Mouse (Mus musculus): ENCODE data around the gene 9130213A22Rik. TPM values are rescaled to one million over a fixed set of nuclear protein-coding genes. Genes with fewer than 3 reads are reported as not detected.

Gene 9130213A22Rik
- polyA plus RNA-seq, 1 experiment from 2014 or later: not detected

DNA sequence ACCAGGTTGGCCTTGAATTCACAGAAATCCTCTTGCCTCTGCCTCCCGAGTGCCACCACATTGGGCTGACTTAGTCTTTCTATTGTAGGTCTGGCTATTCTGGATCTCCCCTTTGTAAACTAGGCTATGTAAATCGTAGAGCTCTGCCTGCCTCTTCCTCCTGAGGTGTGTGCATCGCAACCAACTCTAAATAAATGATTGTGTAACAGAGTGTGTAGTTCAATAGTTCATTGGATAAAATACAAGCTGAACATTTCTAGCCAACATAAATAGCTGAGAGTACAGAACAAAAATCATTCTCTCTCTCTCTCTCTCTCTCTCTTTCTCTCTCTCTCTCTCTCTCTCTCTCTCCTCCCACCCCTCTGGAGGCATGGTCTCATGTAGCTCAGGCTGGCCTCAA lies 7.8 kb downstream of the 9130213A22Rik start:
- Histone ChIP-seq H3K4me2 (ENCODE audit: low read depth, low read length, severe bottlenecking) (no peak overlapping the region), H3K27ac (ENCODE audit: low read depth, low read length) (no peak overlapping the region), H3K27me3 (ENCODE audit: control insufficient read depth, insufficient read depth, low read length) (peaks cover 4% of the 10 kb centered on the region; the same call in 1 of the 2 replicates), H3K36me3 (ENCODE audit: control insufficient read depth, insufficient read depth, low read length) (no peaks in the 10 kb centered on the region), H3K9ac (ENCODE audit: low read length) (no peak overlapping the region), H3K4me1 (replicated peaks; ENCODE audit: control insufficient read depth, insufficient read depth, low read length) (peaks cover 10% of the 10 kb centered on the region), H3K4me3 (ENCODE audit: low read depth, low read length) (no peak overlapping the region), H3K9me3 (ENCODE audit: control insufficient read depth, low read length) (no peaks in the 10 kb centered on the region)
- no peak for ATAC-seq (replicated peaks; ENCODE audit: low FRiP score)
- 80% methylated on average over 3 of the region's 3 CpGs for WGBS
- no peak for DNase-seq (ENCODE audit: low spot score)

DNA sequence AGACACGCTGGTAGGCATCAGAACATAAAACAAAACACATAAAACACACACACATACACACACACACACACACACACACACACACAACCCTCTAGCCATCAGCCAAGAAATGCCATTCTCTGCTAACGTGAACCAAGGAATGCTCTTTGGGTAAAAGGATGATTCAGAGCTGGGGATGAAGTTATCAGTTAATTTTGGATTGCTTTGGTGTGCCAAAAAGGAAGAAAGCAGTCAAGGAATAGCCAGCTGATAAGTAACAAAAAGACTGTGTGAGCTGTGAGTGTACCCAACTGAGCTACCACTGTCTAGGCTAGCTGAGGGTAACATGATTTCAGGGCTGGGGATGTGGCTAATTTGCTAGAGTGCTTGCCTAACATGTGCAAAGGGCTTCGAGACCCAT lies 8.4 kb downstream of the 9130213A22Rik start:
- DNase-seq (ENCODE audit: low spot score): no peak
- 80% methylated on average over 3 of the region's 3 CpGs for WGBS
- Histone ChIP-seq H3K4me3 (ENCODE audit: low read depth, low read length) (no peak overlapping the region), H3K36me3 (ENCODE audit: control insufficient read depth, insufficient read depth, low read length) (no peaks in the 10 kb centered on the region), H3K4me2 (ENCODE audit: low read depth, low read length, severe bottlenecking) (no peak overlapping the region), H3K9ac (ENCODE audit: low read length) (no peak overlapping the region), H3K9me3 (ENCODE audit: control insufficient read depth, low read length) (no peaks in the 10 kb centered on the region), H3K27ac (ENCODE audit: low read depth, low read length) (no peak overlapping the region), H3K27me3 (ENCODE audit: control insufficient read depth, insufficient read depth, low read length) (peaks cover 4% of the 10 kb centered on the region; the same call in 1 of the 2 replicates), H3K4me1 (replicated peaks; ENCODE audit: control insufficient read depth, insufficient read depth, low read length) (peaks cover 6% of the 10 kb centered on the region; the same call in 1 of the 2 replicates)
- no peak for ATAC-seq (replicated peaks; ENCODE audit: low FRiP score)

DNA sequence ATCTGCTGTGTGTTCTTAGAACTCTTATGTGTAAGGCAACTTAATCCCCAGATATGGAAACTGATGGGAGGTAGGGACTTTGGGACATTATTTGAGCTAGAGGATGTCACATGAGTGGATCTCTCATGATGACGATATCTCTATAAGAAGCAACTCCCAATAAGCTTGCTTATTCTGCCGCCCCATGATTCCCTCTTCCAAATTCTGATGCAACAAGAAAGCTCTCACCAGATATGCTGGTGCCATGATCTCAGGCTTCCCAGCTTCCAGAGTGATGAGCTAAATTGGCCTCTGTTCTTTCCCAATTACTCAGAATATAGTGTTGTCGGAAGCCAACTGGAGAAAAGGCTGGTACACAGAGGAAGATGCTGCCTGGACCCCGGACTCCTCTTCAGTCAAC lies 10.5 kb downstream of the 9130213A22Rik start:
- H3K4me2 ChIP-seq (ENCODE audit: low read depth, low read length, severe bottlenecking): peak overlapping the region; percentile 40; the same call in 1 of the 2 replicates
- no peak overlapping the region for H3K9ac ChIP-seq (ENCODE audit: low read length)
- WGBS: 63% methylated on average over 4 of the region's 4 CpGs
- no peak for ATAC-seq (replicated peaks; ENCODE audit: low FRiP score)
- H3K4me3 ChIP-seq (ENCODE audit: low read depth, low read length): no peak overlapping the region
- H3K36me3 ChIP-seq (ENCODE audit: control insufficient read depth, insufficient read depth, low read length): peaks cover 2% of the 10 kb centered on the region; the same call in 1 of the 2 replicates
- peaks cover 3% of the 10 kb centered on the region; the same call in 1 of the 2 replicates for H3K27me3 ChIP-seq (ENCODE audit: control insufficient read depth, insufficient read depth, low read length)
- H3K4me1 ChIP-seq (replicated peaks; ENCODE audit: control insufficient read depth, insufficient read depth, low read length): no peaks in the 10 kb centered on the region; the same call in 1 of the 2 replicates
- no peak overlapping the region for H3K27ac ChIP-seq (ENCODE audit: low read depth, low read length)
- no peaks in the 10 kb centered on the region for H3K9me3 ChIP-seq (ENCODE audit: control insufficient read depth, low read length)
- DNase-seq (ENCODE audit: low spot score): no peak

DNA sequence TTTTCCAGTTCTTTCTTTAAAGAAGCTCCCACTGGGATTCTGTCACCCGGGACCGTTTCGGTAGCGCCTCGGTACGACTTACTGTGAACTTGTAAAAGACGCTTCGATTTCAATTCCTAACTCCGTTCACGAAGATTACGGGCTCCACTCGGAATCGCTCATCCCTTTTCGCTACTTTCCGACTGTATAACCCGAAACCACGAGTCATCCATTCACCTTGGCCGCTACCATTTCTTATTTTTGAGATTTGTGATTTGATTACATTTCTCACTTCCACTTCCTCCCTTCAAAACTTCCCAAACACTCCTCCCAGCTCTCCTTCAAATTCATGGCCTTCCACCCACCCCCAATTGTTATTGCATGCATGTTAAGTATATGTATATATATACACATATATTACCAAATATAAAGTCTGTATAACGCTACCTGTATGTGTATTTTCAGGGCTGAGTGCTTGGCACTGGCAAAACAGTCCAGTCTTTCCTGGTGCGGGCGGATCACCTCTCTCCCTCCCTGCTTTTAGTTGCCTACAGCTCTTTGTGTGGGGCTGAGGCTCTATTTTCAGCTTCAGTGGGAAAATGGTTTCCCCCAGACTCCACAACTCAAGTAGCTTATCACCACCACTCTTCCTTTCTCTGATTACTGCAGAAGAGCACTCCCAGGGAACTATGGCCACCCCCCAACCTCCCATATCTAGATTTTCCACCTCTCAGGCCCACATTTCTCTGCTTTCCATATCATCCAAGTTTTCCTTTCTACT lies 11.2 kb downstream of the 9130213A22Rik start:
- peak overlapping the region; percentile 47 for H3K9ac ChIP-seq (ENCODE audit: low read length)
- H3K27ac ChIP-seq (ENCODE audit: low read depth, low read length): no peak overlapping the region
- peak overlapping the region; percentile 46 for H3K4me3 ChIP-seq (ENCODE audit: low read depth, low read length)
- no peak for ATAC-seq (replicated peaks; ENCODE audit: low FRiP score)
- H3K9me3 ChIP-seq (ENCODE audit: control insufficient read depth, low read length): no peaks in the 10 kb centered on the region
- no peaks in the 10 kb centered on the region; the same call in 1 of the 2 replicates for H3K27me3 ChIP-seq (ENCODE audit: control insufficient read depth, insufficient read depth, low read length)
- DNase-seq (ENCODE audit: low spot score): no peak
- H3K36me3 ChIP-seq (ENCODE audit: control insufficient read depth, insufficient read depth, low read length): peaks cover 2% of the 10 kb centered on the region; the same call in 1 of the 2 replicates
- no peaks in the 10 kb centered on the region for H3K4me1 ChIP-seq (replicated peaks; ENCODE audit: control insufficient read depth, insufficient read depth, low read length)
- peak overlapping the region; percentile 40 for H3K4me2 ChIP-seq (ENCODE audit: low read depth, low read length, severe bottlenecking)
- WGBS: 3% methylated on average over 21 of the region's 21 CpGs

DNA sequence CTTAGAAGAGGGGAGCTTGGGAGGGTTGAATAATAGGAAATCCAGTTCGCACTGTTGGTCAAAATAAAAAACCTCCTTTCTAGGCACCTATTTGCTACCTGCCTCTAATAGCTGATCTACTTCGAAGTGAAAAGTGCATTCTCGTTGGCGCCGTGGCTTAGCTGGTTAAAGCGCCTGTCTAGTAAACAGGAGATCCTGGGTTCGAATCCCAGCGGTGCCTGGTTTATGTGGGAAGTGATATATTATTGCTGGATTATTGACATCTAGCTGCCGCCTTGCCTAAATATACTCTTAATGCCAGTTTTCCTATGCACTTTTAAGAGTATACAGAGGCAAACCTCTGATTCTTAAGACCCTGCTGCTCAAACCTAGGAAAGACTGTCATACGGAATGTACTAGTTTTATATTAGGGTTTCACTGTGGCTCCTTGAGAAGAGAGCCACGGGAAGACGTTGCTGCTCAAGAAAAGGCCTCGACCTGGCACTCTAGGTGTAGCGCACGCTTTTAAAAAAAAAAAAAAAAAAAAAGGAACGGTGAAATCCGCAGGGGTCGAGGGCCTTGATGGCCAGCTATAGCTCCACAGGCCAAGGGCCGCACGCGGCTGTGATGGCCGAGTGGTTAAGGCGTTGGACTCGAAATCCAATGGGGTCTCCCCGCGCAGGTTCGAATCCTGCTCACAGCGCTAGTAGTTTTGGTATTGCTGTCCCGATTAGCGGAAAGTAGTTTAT lies 11.9 kb downstream of the 9130213A22Rik start:
- H3K27ac ChIP-seq (ENCODE audit: low read depth, low read length): no peak overlapping the region
- peak overlapping the region; percentile 47 for H3K9ac ChIP-seq (ENCODE audit: low read length)
- peak; percentile 98 for DNase-seq (ENCODE audit: low spot score)
- H3K36me3 ChIP-seq (ENCODE audit: control insufficient read depth, insufficient read depth, low read length): peaks cover 2% of the 10 kb centered on the region; the same call in 1 of the 2 replicates
- ATAC-seq (replicated peaks; ENCODE audit: low FRiP score): peak; percentile 71
- H3K4me3 ChIP-seq (ENCODE audit: low read depth, low read length): peak overlapping the region; percentile 46
- no peaks in the 10 kb centered on the region for H3K4me1 ChIP-seq (replicated peaks; ENCODE audit: control insufficient read depth, insufficient read depth, low read length)
- peak overlapping the region; percentile 40 for H3K4me2 ChIP-seq (ENCODE audit: low read depth, low read length, severe bottlenecking)
- H3K27me3 ChIP-seq (ENCODE audit: control insufficient read depth, insufficient read depth, low read length): no peaks in the 10 kb centered on the region; the same call in 1 of the 2 replicates
- WGBS: under 1% methylated on average over 30 of the region's 30 CpGs
- H3K9me3 ChIP-seq (ENCODE audit: control insufficient read depth, low read length): no peaks in the 10 kb centered on the region

DNA sequence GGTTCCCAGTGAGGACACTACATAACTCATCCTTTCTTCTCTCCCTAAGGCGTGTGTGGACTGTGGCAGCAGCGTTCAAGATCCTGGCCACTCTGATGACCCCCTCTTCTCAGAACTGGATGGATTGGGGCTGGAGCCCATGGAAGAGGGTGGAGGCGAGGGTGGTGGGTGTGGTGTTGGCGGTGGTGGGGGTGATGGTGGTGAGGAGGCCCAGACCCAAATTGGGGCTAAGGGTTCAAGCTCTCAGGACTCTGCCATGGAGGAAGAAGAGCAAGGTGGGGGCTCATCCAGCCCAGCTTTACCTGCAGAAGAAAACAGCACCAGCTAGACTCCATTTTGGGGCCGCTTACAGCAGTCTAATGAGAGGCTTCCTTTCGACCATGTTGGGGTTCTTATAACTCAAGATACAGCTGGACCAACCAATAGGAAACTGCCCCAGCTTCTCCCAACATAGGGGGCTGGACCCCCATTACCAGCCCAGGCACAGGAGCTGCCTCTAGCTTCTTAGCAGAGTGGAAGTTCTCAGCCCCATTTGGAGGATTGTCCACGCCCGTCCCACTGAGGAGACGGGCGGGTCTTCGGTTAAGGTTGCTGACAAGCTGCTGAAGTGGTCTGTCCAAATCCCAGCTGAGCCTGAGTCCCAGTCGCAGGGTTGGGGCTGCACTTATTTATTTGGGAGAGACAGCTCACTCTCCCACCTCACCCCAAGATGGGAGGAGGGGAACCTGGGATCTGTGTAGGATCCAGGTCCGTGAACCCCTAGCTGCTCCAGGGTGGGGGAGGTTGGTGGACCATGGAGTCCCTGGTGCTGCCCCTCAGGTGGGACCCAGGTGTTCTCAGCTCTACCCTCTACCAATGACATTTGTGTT lies 13.1 kb downstream of the 9130213A22Rik start:
- 79% methylated on average over 13 of the region's 13 CpGs for WGBS
- ATAC-seq (replicated peaks; ENCODE audit: low FRiP score) (no peak), DNase-seq (ENCODE audit: low spot score) (no peak)
- Histone ChIP-seq H3K36me3 (ENCODE audit: control insufficient read depth, insufficient read depth, low read length) (peaks cover 3% of the 10 kb centered on the region; the same call in 1 of the 2 replicates), H3K4me2 (ENCODE audit: low read depth, low read length, severe bottlenecking) (no peak overlapping the region), H3K27me3 (ENCODE audit: control insufficient read depth, insufficient read depth, low read length) (no peaks in the 10 kb centered on the region), H3K27ac (ENCODE audit: low read depth, low read length) (no peak overlapping the region), H3K4me3 (ENCODE audit: low read depth, low read length) (no peak overlapping the region), H3K9me3 (ENCODE audit: control insufficient read depth, low read length) (no peaks in the 10 kb centered on the region), H3K4me1 (replicated peaks; ENCODE audit: control insufficient read depth, insufficient read depth, low read length) (no peaks in the 10 kb centered on the region), H3K9ac (ENCODE audit: low read length) (no peak overlapping the region)

DNA sequence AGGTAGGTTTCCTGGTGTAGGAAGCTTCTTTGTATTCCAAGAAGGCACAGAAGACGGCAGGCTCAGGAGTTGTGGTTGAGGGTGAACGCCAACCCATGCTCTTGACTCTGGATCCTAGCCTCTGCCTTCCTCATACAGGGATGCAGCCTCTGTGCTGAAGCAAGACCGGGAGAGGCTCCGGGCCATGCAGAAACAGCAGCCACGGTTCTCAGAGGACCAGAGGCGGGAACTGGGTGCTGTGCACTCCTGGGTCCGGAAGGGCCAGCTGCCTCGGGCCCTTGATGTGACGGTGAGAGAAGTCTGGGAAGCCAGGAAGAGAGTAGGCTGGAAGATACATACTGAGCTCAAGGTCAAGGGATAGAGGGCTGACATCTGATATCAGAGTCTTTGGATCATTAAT lies 14.2 kb downstream of the 9130213A22Rik start:
- 94% methylated on average over 9 of the region's 9 CpGs for WGBS
- Histone ChIP-seq H3K9me3 (ENCODE audit: control insufficient read depth, low read length) (no peaks in the 10 kb centered on the region), H3K27me3 (ENCODE audit: control insufficient read depth, insufficient read depth, low read length) (no peaks in the 10 kb centered on the region), H3K4me3 (ENCODE audit: low read depth, low read length) (no peak overlapping the region), H3K9ac (ENCODE audit: low read length) (no peak overlapping the region), H3K4me2 (ENCODE audit: low read depth, low read length, severe bottlenecking) (no peak overlapping the region), H3K36me3 (ENCODE audit: control insufficient read depth, insufficient read depth, low read length) (peaks cover 5% of the 10 kb centered on the region; the same call in 1 of the 2 replicates), H3K27ac (ENCODE audit: low read depth, low read length) (no peak overlapping the region), H3K4me1 (replicated peaks; ENCODE audit: control insufficient read depth, insufficient read depth, low read length) (no peaks in the 10 kb centered on the region)
- DNase-seq (ENCODE audit: low spot score) (no peak), ATAC-seq (replicated peaks; ENCODE audit: low FRiP score) (no peak)

DNA sequence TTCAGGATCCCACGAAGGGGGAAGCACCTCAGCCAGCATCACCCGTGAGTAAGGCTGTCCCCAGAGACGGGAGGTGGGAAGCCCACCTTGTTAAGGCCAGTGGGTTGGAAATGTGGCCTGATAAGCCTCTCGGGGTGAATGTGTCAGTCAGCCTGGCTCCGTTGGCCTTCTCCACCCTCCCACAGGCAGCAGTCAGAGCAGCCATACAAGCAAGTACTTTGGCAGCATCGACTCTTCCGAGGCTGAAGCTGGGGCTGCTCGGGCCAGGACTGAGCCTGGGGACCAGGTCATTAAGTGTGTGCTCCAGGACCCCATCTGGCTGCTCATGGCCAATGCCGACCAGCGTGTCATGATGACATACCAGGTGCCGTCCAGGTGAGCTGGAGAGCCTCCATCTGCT lies 14.7 kb downstream of the 9130213A22Rik start:
- Histone ChIP-seq H3K4me3 (ENCODE audit: low read depth, low read length) (no peak overlapping the region), H3K27ac (ENCODE audit: low read depth, low read length) (no peak overlapping the region), H3K4me2 (ENCODE audit: low read depth, low read length, severe bottlenecking) (no peak overlapping the region), H3K9ac (ENCODE audit: low read length) (no peak overlapping the region), H3K9me3 (ENCODE audit: control insufficient read depth, low read length) (no peaks in the 10 kb centered on the region), H3K36me3 (ENCODE audit: control insufficient read depth, insufficient read depth, low read length) (peaks cover 5% of the 10 kb centered on the region; the same call in 1 of the 2 replicates), H3K27me3 (ENCODE audit: control insufficient read depth, insufficient read depth, low read length) (no peaks in the 10 kb centered on the region), H3K4me1 (replicated peaks; ENCODE audit: control insufficient read depth, insufficient read depth, low read length) (no peaks in the 10 kb centered on the region)
- DNase-seq (ENCODE audit: low spot score): no peak
- no peak for ATAC-seq (replicated peaks; ENCODE audit: low FRiP score)
- 90% methylated on average over 11 of the region's 11 CpGs for WGBS
